Mouse (Mus musculus): Measurements from ENCODE around the gene Ano1.

GRCm38 (mm10) chr7:144781337-144781736, 29.6 kb upstream of the Ano1 start:
- TF ChIP-seq CTCF (IDR thresholded peaks at IDR 0.05) (peak; percentile 76), EP300 (IDR thresholded peaks at IDR 0.05) (no peak)
